Mouse (Mus musculus) naive thymus-derived CD4-positive, alpha-beta T cell, adult 2 months (primary cell): ENCODE measurements at regions not wholly inside any gene's neighbourhood (a gene's known extent, or its start where the extent isn't known, plus 50 kb on each side); places are given as distances from the start of the nearest gene placed in this dataset.
"Not testable (repeated sequence)": the region's sequence is repeated elsewhere in the genome, so short reads cannot be mapped to it uniquely, and the experiment has no call there.

Experiments
- DNase-seq: peaks from one replicate; pipeline ENCODE4 v3.0.0-alpha.2; 2011; ENCODE audit warnings: low read depth

- DNase-seq: peak; percentile 62
Measured at GRCm38 (mm10) chr16:65629186-65629585, 66.7 kb upstream of the Chmp2b start.

- no peak for DNase-seq
Measured at GRCm38 (mm10) chr16:65631680-65632079, 69.2 kb upstream of the Chmp2b start.

- not testable (repeated sequence) for DNase-seq
Measured at GRCm38 (mm10) chr16:65646741-65647140, 84.2 kb upstream of the Chmp2b start.

GRCm38 (mm10) chr16:65649061-65649460 lies 86.5 kb upstream of the Chmp2b start:
- DNase-seq: no peak

GRCm38 (mm10) chr16:65655490-65655889 lies 93.0 kb upstream of the Chmp2b start:
- no peak for DNase-seq

GRCm38 (mm10) chr16:65657829-65658228 lies 95.3 kb upstream of the Chmp2b start:
- DNase-seq: no peak

GRCm38 (mm10) chr16:65664787-65665186 lies 102.3 kb upstream of the Chmp2b start:
- DNase-seq: no peak

GRCm38 (mm10) chr16:65672116-65672515 lies 109.6 kb upstream of the Chmp2b start:
- DNase-seq: no peak

- no peak for DNase-seq
Measured at GRCm38 (mm10) chr16:65683089-65683488, 120.6 kb upstream of the Chmp2b start.

- no peak for DNase-seq
Measured at GRCm38 (mm10) chr16:65683703-65684320, 121.3 kb upstream of the Chmp2b start.

- DNase-seq: no peak
Measured at GRCm38 (mm10) chr16:65693626-65694025, 121.4 kb upstream of the Vgll3 start.

- no peak for DNase-seq
Measured at GRCm38 (mm10) chr16:65715631-65716030, 99.4 kb upstream of the Vgll3 start.

- DNase-seq: no peak
Measured at GRCm38 (mm10) chr16:65718791-65719472, 96.1 kb upstream of the Vgll3 start.

- no peak for DNase-seq
Measured at GRCm38 (mm10) chr16:65720953-65721352, 94.1 kb upstream of the Vgll3 start.

- DNase-seq: no peak
Measured at GRCm38 (mm10) chr16:65725559-65726269, 89.3 kb upstream of the Vgll3 start.

- no peak for DNase-seq
Measured at GRCm38 (mm10) chr16:65726289-65726688, 88.8 kb upstream of the Vgll3 start.

GRCm38 (mm10) chr16:65729322-65729721 lies 85.7 kb upstream of the Vgll3 start:
- no peak for DNase-seq

- DNase-seq: no peak
Measured at GRCm38 (mm10) chr16:65739652-65740051, 75.4 kb upstream of the Vgll3 start.

GRCm38 (mm10) chr16:65742951-65743350 lies 72.1 kb upstream of the Vgll3 start:
- DNase-seq: no peak

- DNase-seq: no peak
Measured at GRCm38 (mm10) chr16:65755667-65756066, 59.4 kb upstream of the Vgll3 start.
